Mouse (Mus musculus) cerebellum, adult 2 months (tissue): ENCODE measurements around the gene Atf7.

ENCODE experiments used
- CTCF ChIP-seq: fragments of 200-500 bp; IDR thresholded peaks from 2 replicates; pipeline ENCODE4 v1.5.1; 2011; ENCODE audit warnings: low read depth, mild to moderate bottlenecking, control low read depth, low read length, moderate library complexity, borderline replicate concordance; ENCODE audit not compliant: insufficient read depth
- POLR2A ChIP-seq: fragments of 200-500 bp; IDR thresholded peaks from 2 replicates; pipeline ENCODE4 v1.6.1; 2011; ENCODE audit warnings: low read length, control low read depth, borderline replicate concordance; ENCODE audit not compliant: insufficient read depth

DNA sequence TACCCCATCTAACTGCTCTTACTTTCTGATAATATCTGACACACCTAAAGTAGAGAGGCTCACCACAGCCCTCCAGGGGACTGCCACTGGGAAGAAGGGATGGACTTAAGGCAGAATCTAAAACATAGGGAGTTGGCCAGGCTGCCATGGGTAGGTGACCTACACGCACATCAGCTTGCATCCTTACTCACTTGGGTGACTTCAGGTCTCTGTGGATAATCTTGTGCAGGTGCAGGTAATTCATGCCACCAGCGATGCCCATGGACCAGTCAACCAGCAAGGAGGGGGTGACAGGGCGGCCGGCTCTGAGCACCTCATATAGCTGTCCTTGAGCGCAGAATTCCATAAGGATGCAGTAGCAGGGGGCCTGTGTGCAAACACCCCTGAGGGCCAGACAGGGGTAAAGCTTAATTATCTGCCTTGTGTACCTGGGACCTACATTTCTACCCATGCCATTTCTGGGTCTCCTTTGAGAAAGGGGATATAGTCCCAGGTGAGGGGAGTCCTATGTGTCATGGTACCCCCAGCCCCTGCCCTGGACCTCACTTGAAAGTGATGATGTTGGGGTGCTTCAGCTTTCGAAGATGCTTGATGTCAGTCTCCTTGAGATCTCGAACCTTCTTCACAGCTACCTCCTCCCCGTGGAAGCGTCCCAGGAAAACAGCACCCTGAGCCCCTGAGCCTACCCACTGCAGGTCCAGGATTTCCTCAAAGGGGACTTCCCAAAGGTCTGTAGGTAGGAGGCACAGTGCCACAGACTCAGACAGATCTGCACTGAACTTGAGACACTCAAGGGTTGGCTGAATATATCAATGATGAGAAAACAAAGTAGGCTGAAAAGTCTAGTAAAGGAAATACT is 121.1 kb downstream of the Atf7 start:
- TF ChIP-seq POLR2A (no peak), CTCF (no peak)
